Mouse (Mus musculus): ENCODE data around the gene Ccn5.

DNA sequence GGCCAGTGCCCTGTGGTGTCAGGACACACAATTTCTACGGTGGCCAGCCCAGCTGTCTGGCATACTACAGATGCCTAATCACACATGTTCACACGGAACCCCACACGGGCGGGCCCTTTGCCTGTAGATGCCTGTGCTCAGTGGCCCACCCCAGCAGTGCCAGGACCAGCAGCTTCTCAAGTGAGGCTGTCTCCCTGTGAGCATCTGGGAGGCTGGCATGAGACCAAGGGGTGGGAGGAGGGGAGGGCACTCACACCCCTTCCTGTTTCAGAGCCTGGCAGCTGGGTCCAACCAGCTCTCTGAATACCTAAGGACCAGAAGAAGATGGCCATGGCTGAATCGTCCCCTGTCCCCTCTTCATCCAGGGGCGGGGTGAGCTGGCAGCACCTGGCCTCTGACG lies 54.8 kb downstream of the Ccn5 start:
- TF ChIP-seq POLR2A (IDR thresholded peaks at IDR 0.05; ENCODE audit: insufficient read depth, low read depth, low read length) (no peak), CTCF (IDR thresholded peaks at IDR 0.05) (no peak)

Measured in heart, adult 2 months (tissue).